Mouse (Mus musculus) naive thymus-derived CD4-positive, alpha-beta T cell, adult 2 months (primary cell): ENCODE measurements around the gene Sdk2.

Source experiments
- DNase-seq: peaks from one replicate; pipeline ENCODE4 v3.0.0-alpha.2; 2011; ENCODE audit warnings: low read depth

The Sdk2 gene

GRCm38 (mm10) chr11:113740100-113740499 lies 326.7 kb downstream of the Sdk2 start:
- DNase-seq, result no peak

- no peak for DNase-seq
These were observed 327.6 kb downstream of the Sdk2 start for GRCm38 (mm10) chr11:113739213-113739612.

DNA sequence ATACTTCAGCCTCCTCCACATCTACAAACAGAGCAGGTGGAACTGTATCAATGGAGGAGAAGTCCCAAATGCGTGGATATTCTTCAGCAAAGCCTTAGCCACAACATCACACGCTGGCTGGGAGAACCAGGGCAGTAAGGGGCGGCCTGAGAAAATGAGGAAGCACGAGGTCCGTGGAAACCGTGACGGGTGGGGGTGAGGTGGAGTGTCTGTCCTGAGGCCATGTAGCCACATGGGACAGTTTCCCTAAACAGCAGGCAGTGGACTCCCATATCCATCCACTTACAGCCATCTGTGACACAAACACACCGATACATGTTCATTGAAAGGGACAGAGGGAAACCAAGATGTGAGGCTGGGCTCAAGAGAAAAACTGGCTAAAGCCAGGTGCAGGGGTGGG lies 328.9 kb downstream of the Sdk2 start:
- DNase-seq, result no peak

DNA sequence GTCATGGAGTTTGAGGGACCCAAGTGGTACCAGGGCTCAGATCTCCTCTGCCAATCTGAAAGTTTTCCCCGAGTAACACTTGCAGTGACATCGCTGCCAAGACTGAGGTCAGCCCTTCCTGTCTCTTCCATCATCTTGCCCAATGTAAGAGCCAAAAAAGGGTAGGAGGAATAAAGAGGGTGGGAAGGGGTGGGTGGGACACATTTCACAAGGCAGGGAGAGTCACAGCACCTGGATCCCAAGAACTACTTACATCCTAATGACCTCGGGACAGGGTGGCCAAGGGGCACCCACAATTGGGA lies 329.3 kb downstream of the Sdk2 start:
- no peak for DNase-seq

DNA sequence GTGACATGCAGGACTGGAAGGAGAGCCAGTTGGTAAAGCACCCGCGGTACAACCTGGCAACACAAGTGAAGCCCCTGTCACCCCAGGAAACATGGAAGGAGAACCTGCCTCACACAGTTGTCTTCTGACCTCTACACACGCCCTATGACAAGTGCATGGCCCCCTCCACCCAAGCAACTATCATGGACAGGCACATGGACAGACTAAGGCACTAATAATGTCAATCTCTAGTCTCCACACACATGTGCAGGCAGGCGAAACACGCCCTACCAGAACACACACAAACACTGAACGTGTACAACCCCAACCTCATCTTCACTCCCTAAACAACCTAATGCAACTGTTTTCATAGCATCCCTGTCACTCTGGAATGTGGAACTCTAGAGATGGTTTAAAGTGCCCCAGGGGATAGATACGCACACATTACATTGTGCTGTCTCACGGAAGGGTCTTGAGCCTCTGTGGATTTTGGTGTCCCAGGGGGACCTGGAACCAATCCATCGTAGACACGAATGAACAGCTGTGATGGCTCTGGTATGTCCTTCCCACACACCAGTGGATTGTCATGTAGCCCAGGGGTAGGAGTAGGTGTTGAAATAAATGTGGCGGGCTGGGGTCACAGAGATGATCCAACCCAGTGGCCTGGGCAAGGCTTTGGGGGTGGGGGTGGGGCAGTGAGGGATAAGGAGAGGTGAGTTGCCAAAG lies 329.8 kb downstream of the Sdk2 start:
- no peak for DNase-seq

GRCm38 (mm10) chr11:113735151-113735550 lies 331.7 kb downstream of the Sdk2 start:
- DNase-seq, result no peak

- no peak for DNase-seq
These were observed 333.0 kb downstream of the Sdk2 start for GRCm38 (mm10) chr11:113733631-113734364.

GRCm38 (mm10) chr11:113731945-113732612 lies 334.8 kb downstream of the Sdk2 start:
- no peak for DNase-seq

- no peak for DNase-seq
These were observed 336.0 kb downstream of the Sdk2 start for GRCm38 (mm10) chr11:113730879-113731278.

GRCm38 (mm10) chr11:113729917-113730316 lies 336.9 kb downstream of the Sdk2 start:
- DNase-seq, result no peak

GRCm38 (mm10) chr11:113729239-113729638 lies 337.6 kb downstream of the Sdk2 start:
- no peak for DNase-seq

GRCm38 (mm10) chr11:113727992-113728391 lies 338.9 kb downstream of the Sdk2 start:
- no peak for DNase-seq

- no peak for DNase-seq
These were observed 339.6 kb downstream of the Sdk2 start for GRCm38 (mm10) chr11:113726994-113727888.
